44 mouse cellular contexts compared by ENCODE assay signal in genomic region chr10:127330212-127330611, GRCm38 (mm10). TPM values are rescaled to one million over a fixed set of nuclear protein-coding genes. Genes with fewer than 3 reads are reported as not detected.
"Had no signal": no experiment of that assay in that cellular context is flagged by ENCODE, and none has a peak within 500 bp of the region (broad histone marks: within the 10 kb centered on the region; RNA-seq: fewer than 3 reads in every experiment).

No protein-coding gene starts in this region.

- H3K4me3 ChIP-seq: left cerebral cortex, adult 2 months; limb, embryonic 10.5 days; limb, embryonic 12.5 days; limb, embryonic 13.5 days; limb, embryonic 15.5 days; liver, embryonic 12.5 days; liver, embryonic 13.5 days; liver, embryonic 15.5 days; lung, embryonic 15.5 days; megakaryocyte, embryonic 14.5 days; midbrain, embryonic 10.5 days; midbrain, embryonic 12.5 days; midbrain, embryonic 13.5 days; midbrain, embryonic 15.5 days; myocyte; neural tube, embryonic 12.5 days; neural tube, embryonic 13.5 days had no signal

- H3K36me3 ChIP-seq: midbrain, embryonic 12.5 days; midbrain, embryonic 13.5 days; midbrain, embryonic 15.5 days; neural tube, embryonic 12.5 days; neural tube, embryonic 13.5 days had no signal

- H3K27ac ChIP-seq: left cerebral cortex, adult 2 months; limb, embryonic 10.5 days; limb, embryonic 12.5 days; limb, embryonic 13.5 days; limb, embryonic 15.5 days; liver, embryonic 12.5 days; liver, embryonic 13.5 days; liver, embryonic 14.5 days; liver, embryonic 15.5 days; lung, embryonic 15.5 days; macrophage; midbrain, embryonic 10.5 days; midbrain, embryonic 12.5 days; midbrain, embryonic 13.5 days; midbrain, embryonic 15.5 days; neural tube, embryonic 12.5 days; neural tube, embryonic 13.5 days had no signal

- H3K9me3 ChIP-seq: limb, embryonic 10.5 days; limb, embryonic 12.5 days; limb, embryonic 13.5 days; limb, embryonic 15.5 days; liver, embryonic 12.5 days; liver, embryonic 13.5 days; liver, embryonic 15.5 days; lung, embryonic 15.5 days; midbrain, embryonic 10.5 days; midbrain, embryonic 12.5 days; midbrain, embryonic 13.5 days; midbrain, embryonic 15.5 days; neural tube, embryonic 12.5 days; neural tube, embryonic 13.5 days had no signal

- H3K9ac ChIP-seq: limb, embryonic 12.5 days; limb, embryonic 13.5 days; limb, embryonic 15.5 days; liver, embryonic 12.5 days; liver, embryonic 13.5 days; liver, embryonic 14.5 days; liver, embryonic 15.5 days; lung, embryonic 14.5 days; lung, embryonic 15.5 days; midbrain, embryonic 12.5 days; midbrain, embryonic 13.5 days; midbrain, embryonic 15.5 days; neural tube, embryonic 12.5 days; neural tube, embryonic 13.5 days had no signal

- DNase-seq: left cerebral cortex, postnatal 4 days; liver; liver, embryonic 13.5 days; lung, adult 18-20 months; lung, adult 2 months; lung, embryonic 14.5 days; lung, postnatal 10 days; lung, postnatal 14 days; lung, postnatal 36 days; lung, postnatal 4 days; midbrain, embryonic 14.5 days had no signal

- ATAC-seq: liver, embryonic 12.5 days; lung, postnatal 0 days; midbrain, embryonic 13.5 days; midbrain, embryonic 15.5 days; midbrain, embryonic 16.5 days had no signal

- H3K4me2 ChIP-seq: limb, embryonic 12.5 days; limb, embryonic 13.5 days; limb, embryonic 15.5 days; liver, embryonic 12.5 days; liver, embryonic 13.5 days; liver, embryonic 15.5 days; lung, embryonic 14.5 days; lung, embryonic 15.5 days; midbrain, embryonic 12.5 days; midbrain, embryonic 13.5 days; midbrain, embryonic 15.5 days; neural tube, embryonic 12.5 days; neural tube, embryonic 13.5 days had no signal

RNA-seq across cellular contexts. Expression of gene Gli1, which starts 11.6 kb away (rescaled TPM):
- total RNA-seq: liver, adult 2 months; megakaryocyte progenitor cell, adult 5-6 weeks; megakaryocyte, adult 5-6 weeks; megakaryocyte-erythroid progenitor cell, adult 5-6 weeks; monocyte, adult 5-6 weeks had no signal
- polyA plus RNA-seq: macrophage had no signal

RNA-seq across cellular contexts. Expression of gene Inhbe, which starts 24.0 kb away (rescaled TPM):
- total RNA-seq: left cerebral cortex, postnatal 4 days; megakaryocyte-erythroid progenitor cell, adult 5-6 weeks; monocyte, adult 5-6 weeks had no signal
- polyA plus RNA-seq: limb, embryonic 14.5 days; lung, embryonic 15.5 days; lung, embryonic 16.5 days; lung, postnatal 0 days; macrophage; midbrain, embryonic 12.5 days; midbrain, embryonic 13.5 days; neural tube, embryonic 11.5 days; neural tube, embryonic 12.5 days; neural tube, embryonic 13.5 days had no signal

RNA-seq across cellular contexts. Expression of gene Inhbc, which starts 40.0 kb away (rescaled TPM):
- total RNA-seq: left cerebral cortex, adult 2 months; left cerebral cortex, adult 8-10 months; left cerebral cortex, postnatal 10 days; left cerebral cortex, postnatal 14 days; left cerebral cortex, postnatal 25 days; left cerebral cortex, postnatal 36 days; left cerebral cortex, postnatal 4 days; megakaryocyte progenitor cell, adult 5-6 weeks; megakaryocyte, adult 5-6 weeks; megakaryocyte-erythroid progenitor cell, adult 5-6 weeks; monocyte, adult 5-6 weeks had no signal
- polyA plus RNA-seq: limb, embryonic 12.5 days; limb, embryonic 13.5 days; limb, embryonic 14.5 days; limb, embryonic 15.5 days; lung, adult 2 months; lung, embryonic 14.5 days; lung, embryonic 16.5 days; lung, postnatal 0 days; macrophage; midbrain, embryonic 10.5 days; midbrain, embryonic 12.5 days; midbrain, embryonic 13.5 days; midbrain, embryonic 14.5 days; midbrain, embryonic 15.5 days; midbrain, embryonic 16.5 days; myocyte; neural tube, embryonic 11.5 days; neural tube, embryonic 12.5 days; neural tube, embryonic 13.5 days had no signal
